Mouse (Mus musculus) hindbrain, embryonic 11.5 days (tissue): ENCODE measurements around the gene Gm9803. TPM values are rescaled to one million over a fixed set of nuclear protein-coding genes. Genes with fewer than 3 reads are reported as not detected.
A peak's percentile ranks its signal among the peaks of the same experiment; 100 is the strongest.

Experiments used
- ATAC-seq: fragments of 200-750 bp; cut with Nextera tagmentation; 2 replicates; pipeline ENCODE4 v1.8.0; 2017; ENCODE audit warnings: mild to moderate bottlenecking, moderate TSS enrichment, moderate library complexity; ENCODE audit not compliant: low FRiP score
- DNase-seq: peaks from one replicate; pipeline ENCODE4 v3.0.0-alpha.2; 2015; ENCODE audit warnings: low spot score
- H3K27ac ChIP-seq: fragments of 300-500 bp; sonication (generic); 2 replicates; pipeline ENCODE4 v1.5.1; 2014; ENCODE audit warnings: mild to moderate bottlenecking, low read depth, low read length
- H3K27me3 ChIP-seq: fragments of 300-500 bp; sonication (generic); 2 replicates; pipeline ENCODE4 v1.6.1; 2014; ENCODE audit warnings: mild to moderate bottlenecking, low read length, moderate library complexity, mixed read lengths; ENCODE audit not compliant: control insufficient read depth, insufficient read depth
- H3K36me3 ChIP-seq: fragments of 300-500 bp; sonication (generic); 2 replicates; pipeline ENCODE4 v1.6.1; 2014; ENCODE audit warnings: mild to moderate bottlenecking, low read length, moderate library complexity, mixed read lengths; ENCODE audit not compliant: control insufficient read depth, insufficient read depth
- H3K4me1 ChIP-seq: fragments of 300-500 bp; sonication (generic); replicated peaks from 2 replicates; pipeline ENCODE4 v1.6.1; 2014; ENCODE audit warnings: low read length, mixed read lengths; ENCODE audit not compliant: control insufficient read depth, insufficient read depth
- H3K4me2 ChIP-seq: fragments of 300-500 bp; sonication (generic); replicated peaks from 2 replicates; pipeline ENCODE4 v1.6.1; 2014; ENCODE audit warnings: mild to moderate bottlenecking, low read depth, low read length
- H3K4me3 ChIP-seq: fragments of 300-500 bp; sonication (generic); 2 replicates; pipeline ENCODE4 v1.5.1; 2014; ENCODE audit warnings: low read depth, low read length
- H3K9ac ChIP-seq: fragments of 300-500 bp; sonication (generic); 2 replicates; pipeline ENCODE4 v1.6.1; 2014; ENCODE audit warnings: low read depth, low read length
- H3K9me3 ChIP-seq: fragments of 300-500 bp; sonication (generic); 2 replicates; pipeline ENCODE4 v1.6.1; 2016; ENCODE audit warnings: low read length; ENCODE audit not compliant: control insufficient read depth
- WGBS: fragments of 180-500 bp; shearing (Covaris S2); extraction: QIAGEN DNeasy Blood & Tissue Kit; methylation state at CpG from one replicate; pipeline ENCODE4 v1.1.7; 2014; 5-methylcytosine and 5-hydroxymethylcytosine counted together
- polyA plus RNA-seq: library from polyadenylated mRNA; unstranded; fragments of >200 nt; fragmentation: Nextera tagmentation; extraction: Ambion mirVana; gene quantifications from 2 replicates; pipeline ENCODE4 v1.2.1, GENCODE M21; 2014

Gene Gm9803
- polyA plus RNA-seq, 1 experiment from 2014 or later = 9.6 TPM

- WGBS = 45% methylated on average over 15 of the region's 15 CpGs
- no peak overlapping the region for H3K4me2 ChIP-seq
- peak; percentile 75 for ATAC-seq
These were observed 3.7 kb downstream of the Gm9803 start for GRCm38 (mm10) chr10:43527283-43528269.

GRCm38 (mm10) chr10:43534382-43534781 is 10.5 kb downstream of the Gm9803 start:
- Histone ChIP-seq H3K4me2 (no peak overlapping the region), H3K27ac (no peak overlapping the region), H3K36me3 (peaks cover 3% of the 10 kb centered on the region; the same call in 1 of the 2 replicates), H3K27me3 (no peaks in the 10 kb centered on the region), H3K9me3 (no peaks in the 10 kb centered on the region), H3K9ac (no peak overlapping the region), H3K4me1 (no peaks in the 10 kb centered on the region), H3K4me3 (no peak overlapping the region)
- WGBS = 94% methylated on average over 1 of the region's 1 CpGs
- no peak for DNase-seq
- no peak for ATAC-seq

More at GRCm38 (mm10) chr10:43527283-43528269, 3.7 kb downstream of the Gm9803 start:
- Histone ChIP-seq H3K27ac (peak overlapping the region; percentile 83), H3K27me3 (no peaks in the 10 kb centered on the region), H3K4me1 (peaks cover 6% of the 10 kb centered on the region; the same call in 1 of the 2 replicates), H3K9ac (peak overlapping the region; percentile 7), H3K36me3 (peaks cover 2% of the 10 kb centered on the region; the same call in 1 of the 2 replicates), H3K9me3 (no peaks in the 10 kb centered on the region), H3K4me3 (no peak overlapping the region)
- peak; percentile 55 for DNase-seq

GRCm38 (mm10) chr10:43537652-43538051 is 13.8 kb downstream of the Gm9803 start:
- H3K9ac ChIP-seq = no peak overlapping the region
- no peak overlapping the region for H3K4me2 ChIP-seq
- WGBS = 91% methylated on average over 7 of the region's 7 CpGs
- no peak for ATAC-seq
- peaks cover 5% of the 10 kb centered on the region; the same call in 1 of the 2 replicates for H3K4me1 ChIP-seq
- H3K27ac ChIP-seq = no peak overlapping the region
- H3K4me3 ChIP-seq = no peak overlapping the region
- H3K9me3 ChIP-seq = no peaks in the 10 kb centered on the region
- H3K36me3 ChIP-seq = 0 out of 2 replicates have a peak, but pooled peaks cover under 1% of the 10 kb centered on the region
- no peak for DNase-seq
- H3K27me3 ChIP-seq = no peaks in the 10 kb centered on the region

GRCm38 (mm10) chr10:43538831-43539230 is 14.9 kb downstream of the Gm9803 start:
- Histone ChIP-seq H3K9ac (no peak overlapping the region), H3K4me2 (no peak overlapping the region), H3K27me3 (no peaks in the 10 kb centered on the region), H3K4me3 (no peak overlapping the region), H3K27ac (no peak overlapping the region), H3K36me3 (no peaks in the 10 kb centered on the region), H3K9me3 (no peaks in the 10 kb centered on the region), H3K4me1 (peaks cover 5% of the 10 kb centered on the region; the same call in 1 of the 2 replicates)
- ATAC-seq = no peak
- 86% methylated on average over 5 of the region's 5 CpGs for WGBS
- no peak for DNase-seq

GRCm38 (mm10) chr10:43539746-43540310 is 15.9 kb downstream of the Gm9803 start:
- WGBS = 27% methylated on average over 12 of the region's 12 CpGs
- H3K4me2 ChIP-seq = peak overlapping the region; percentile 75
- peaks cover 5% of the 10 kb centered on the region; the same call in 1 of the 2 replicates for H3K4me1 ChIP-seq
- peak overlapping the region; percentile 64 for H3K9ac ChIP-seq
- H3K4me3 ChIP-seq = peak overlapping the region; percentile 54
- H3K27me3 ChIP-seq = no peaks in the 10 kb centered on the region
- H3K27ac ChIP-seq = no peak overlapping the region
- no peaks in the 10 kb centered on the region for H3K9me3 ChIP-seq
- DNase-seq (no peak), ATAC-seq (no peak)
- H3K36me3 ChIP-seq = no peaks in the 10 kb centered on the region

GRCm38 (mm10) chr10:43540442-43541152 is 16.7 kb downstream of the Gm9803 start, which contains the start of gene 1700021F05Rik:
TSS of gene 1700021F05Rik (minus strand) at chr10:43540994.
- peaks cover 5% of the 10 kb centered on the region; the same call in 1 of the 2 replicates for H3K4me1 ChIP-seq
- H3K4me2 ChIP-seq = peak within 1 kb of the TSS; percentile 75
- no peaks in the 10 kb centered on the region for H3K9me3 ChIP-seq
- 1% methylated on average over 41 of the region's 56 CpGs for WGBS
- ATAC-seq (peak; percentile 99), DNase-seq (peak; percentile 97)
- H3K27ac ChIP-seq = no peak within 1 kb of the TSS
- no peaks in the 10 kb centered on the region for H3K27me3 ChIP-seq
- no peaks in the 10 kb centered on the region for H3K36me3 ChIP-seq
- peak within 1 kb of the TSS; percentile 54 for H3K4me3 ChIP-seq
- H3K9ac ChIP-seq = peak within 1 kb of the TSS; percentile 64

- Histone ChIP-seq H3K4me1 (peaks cover 5% of the 10 kb centered on the region; the same call in 1 of the 2 replicates), H3K9ac (no peak overlapping the region), H3K4me3 (peak overlapping the region; percentile 54; the same call in 1 of the 2 replicates), H3K36me3 (no peaks in the 10 kb centered on the region), H3K27me3 (no peaks in the 10 kb centered on the region), H3K27ac (no peak overlapping the region), H3K4me2 (peak overlapping the region; percentile 75), H3K9me3 (no peaks in the 10 kb centered on the region)
- DNase-seq (no peak), ATAC-seq (peak; percentile 25)
- WGBS = 51% methylated on average over 8 of the region's 8 CpGs
These were observed 17.3 kb downstream of the Gm9803 start for GRCm38 (mm10) chr10:43541153-43541544.

- DNase-seq (peak; percentile 14), ATAC-seq (no peak)
- H3K27me3 ChIP-seq = no peaks in the 10 kb centered on the region
- 69% methylated on average over 5 of the region's 5 CpGs for WGBS
- H3K4me1 ChIP-seq = no peaks in the 10 kb centered on the region
- no peak overlapping the region for H3K27ac ChIP-seq
- no peak overlapping the region for H3K4me3 ChIP-seq
- H3K9ac ChIP-seq = no peak overlapping the region
- H3K9me3 ChIP-seq = no peaks in the 10 kb centered on the region
- H3K36me3 ChIP-seq = no peaks in the 10 kb centered on the region
- no peak overlapping the region for H3K4me2 ChIP-seq
These were observed 25.5 kb downstream of the Gm9803 start for GRCm38 (mm10) chr10:43549411-43549810.
